Mouse (Mus musculus): Measurements from ENCODE around the gene Nosip.

DNA sequence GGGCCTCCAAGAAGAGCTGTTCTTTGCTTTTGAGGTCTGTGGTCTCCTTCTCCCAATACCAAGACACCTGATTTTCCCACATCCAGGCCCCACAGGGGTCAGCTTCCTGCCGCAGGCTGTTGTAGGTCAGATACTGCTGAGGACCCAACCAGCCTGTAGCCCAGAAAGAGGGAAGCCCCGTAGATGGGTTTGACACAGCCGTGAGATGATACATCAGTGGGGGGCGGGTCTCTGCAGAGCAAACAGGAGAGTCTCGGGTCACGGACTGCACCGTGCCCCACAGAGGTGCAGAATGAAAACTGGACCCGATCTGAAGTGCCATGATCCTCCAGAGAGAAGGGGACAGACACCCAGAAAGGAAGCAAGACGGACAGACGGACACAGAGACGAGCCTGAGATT is 40.2 kb downstream of the Nosip start:
- TF ChIP-seq CTCF (IDR thresholded peaks at IDR 0.05; ENCODE audit: borderline replicate concordance, control insufficient read depth, extremely low read depth, insufficient read depth, low read length, poor library complexity) (no peak), POLR2A (IDR thresholded peaks at IDR 0.05; ENCODE audit: control insufficient read depth, extremely low read depth, insufficient read depth, low read length, poor library complexity) (no peak)
